Mouse (Mus musculus): ENCODE data around the gene Mmp11.

DNA sequence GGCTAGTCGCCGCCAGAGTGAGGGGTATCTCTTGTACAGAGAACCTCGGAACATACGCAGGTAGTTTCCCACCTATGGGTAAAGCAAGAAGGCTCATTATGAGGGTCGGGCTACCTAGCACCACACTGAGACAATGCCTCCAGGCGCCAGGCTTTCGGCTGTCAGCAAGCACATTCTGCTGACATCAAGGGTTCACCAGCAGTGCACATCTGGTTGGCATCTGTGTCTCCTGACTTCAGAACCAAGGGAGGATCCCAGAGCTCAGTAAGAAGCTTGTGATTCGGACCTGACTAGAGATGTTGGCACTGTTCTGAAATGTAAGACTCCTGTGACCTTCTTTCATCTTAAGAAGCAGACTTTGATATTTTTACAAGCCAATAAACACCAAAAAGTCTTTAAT, 19.5 kb downstream of the Mmp11 start:
- no peak for TF ChIP-seq POLR2A (IDR thresholded peaks at IDR 0.05; ENCODE audit: low read depth, low read length)
- no peak for TF ChIP-seq CTCF (IDR thresholded peaks at IDR 0.05; ENCODE audit: extremely low read depth, insufficient read length, insufficient replicate concordance, low read depth, low read length)

Measured in small intestine, adult 2 months (tissue).